Mouse (Mus musculus) lung, embryonic 14.5 days (tissue): ENCODE results near the gene C2cd3. TPM values are rescaled to one million over a fixed set of nuclear protein-coding genes. Genes with fewer than 3 reads are reported as not detected.

Experiments used
- ATAC-seq: fragments of 200-750 bp; cut with Nextera tagmentation; 2 replicates; pipeline ENCODE4 v1.8.0; 2017; ENCODE audit warnings: mild to moderate bottlenecking, moderate TSS enrichment, moderate library complexity; ENCODE audit not compliant: insufficient read depth
- DNase-seq: peaks from one replicate; pipeline ENCODE4 v3.0.0-alpha.2; 2015
- H3K27ac ChIP-seq: fragments of 300-500 bp; sonication (generic); 2 replicates; pipeline ENCODE4 v1.5.1; 2014; ENCODE audit warnings: low read depth, mild to moderate bottlenecking, moderate library complexity
- H3K27me3 ChIP-seq: fragments of 300-500 bp; sonication (generic); 2 replicates; pipeline ENCODE4 v1.6.1; 2014; ENCODE audit warnings: low read length, control low read depth; ENCODE audit not compliant: insufficient read depth
- H3K36me3 ChIP-seq: fragments of 300-500 bp; sonication (generic); 2 replicates; pipeline ENCODE4 v1.6.1; 2014; ENCODE audit warnings: control low read depth; ENCODE audit not compliant: insufficient read depth
- H3K4me1 ChIP-seq: fragments of 300-500 bp; sonication (generic); 2 replicates; pipeline ENCODE4 v1.6.1; 2014; ENCODE audit warnings: antibody characterized with exemption, control low read depth; ENCODE audit not compliant: insufficient read depth
- H3K4me2 ChIP-seq: fragments of 300-500 bp; sonication (generic); 2 replicates; pipeline ENCODE4 v1.6.1; 2014; ENCODE audit warnings: mild to moderate bottlenecking
- H3K4me3 ChIP-seq: fragments of 300-500 bp; sonication (generic); 2 replicates; pipeline ENCODE4 v1.5.1; 2014; ENCODE audit warnings: low read depth, low read length
- H3K9ac ChIP-seq: fragments of 300-500 bp; sonication (generic); 2 replicates; pipeline ENCODE4 v1.6.1; 2014
- H3K9me3 ChIP-seq: fragments of 300-500 bp; sonication (generic); 2 replicates; pipeline ENCODE4 v1.6.1; 2016; ENCODE audit warnings: low read depth, low read length, control low read depth
- CTCF ChIP-seq: IDR thresholded peaks from 2 replicates; pipeline ENCODE4 v1.5.1; 2016; ENCODE audit warnings: antibody characterized with exemption, low read depth
- WGBS: fragments of 180-500 bp; shearing (Covaris S2); extraction: QIAGEN DNeasy Blood & Tissue Kit; methylation state at CpG from one replicate; pipeline ENCODE4 v1.1.7; 2014; 5-methylcytosine and 5-hydroxymethylcytosine counted together
- polyA plus RNA-seq: library from polyadenylated mRNA; unstranded; fragments of >200 nt; fragmentation: Nextera tagmentation; extraction: Ambion mirVana; gene quantifications from 2 replicates; pipeline ENCODE4 v1.2.1, GENCODE M21; 2014

The C2cd3 gene
- polyA plus RNA-seq, 1 experiment from 2014 or later = 29.6 TPM

DNA sequence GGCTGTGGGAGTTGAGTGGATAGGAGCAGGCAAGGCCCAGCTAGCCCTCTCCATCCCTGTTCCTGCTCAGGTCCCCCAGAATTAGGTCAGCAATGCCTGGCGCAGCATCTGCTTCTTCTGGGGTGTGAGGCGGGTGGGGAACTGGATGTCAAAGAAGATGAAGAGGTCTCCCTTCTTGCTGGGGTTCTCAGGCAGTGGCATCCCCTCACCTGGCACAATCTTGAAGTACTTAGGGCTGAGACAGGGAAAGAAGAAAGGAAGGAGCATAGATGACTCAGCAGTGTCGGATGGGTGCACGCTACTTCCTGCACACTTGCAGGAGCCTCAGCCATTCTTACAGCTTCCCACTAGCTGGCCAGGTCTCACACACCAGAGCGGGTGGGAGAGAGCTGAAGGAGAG, 131.0 kb downstream of the C2cd3 start:
- no peak overlapping the region for H3K9ac ChIP-seq
- H3K4me1 ChIP-seq = no peaks in the 10 kb centered on the region
- H3K4me3 ChIP-seq = no peak overlapping the region
- no peak overlapping the region for H3K27ac ChIP-seq
- DNase-seq (no peak), ATAC-seq (no peak)
- WGBS = 75% methylated on average over 5 of the region's 5 CpGs
- no peaks in the 10 kb centered on the region for H3K9me3 ChIP-seq
- peaks cover 18% of the 10 kb centered on the region for H3K36me3 ChIP-seq
- TF ChIP-seq CTCF = no peak
- H3K27me3 ChIP-seq = no peaks in the 10 kb centered on the region
- no peak overlapping the region for H3K4me2 ChIP-seq

DNA sequence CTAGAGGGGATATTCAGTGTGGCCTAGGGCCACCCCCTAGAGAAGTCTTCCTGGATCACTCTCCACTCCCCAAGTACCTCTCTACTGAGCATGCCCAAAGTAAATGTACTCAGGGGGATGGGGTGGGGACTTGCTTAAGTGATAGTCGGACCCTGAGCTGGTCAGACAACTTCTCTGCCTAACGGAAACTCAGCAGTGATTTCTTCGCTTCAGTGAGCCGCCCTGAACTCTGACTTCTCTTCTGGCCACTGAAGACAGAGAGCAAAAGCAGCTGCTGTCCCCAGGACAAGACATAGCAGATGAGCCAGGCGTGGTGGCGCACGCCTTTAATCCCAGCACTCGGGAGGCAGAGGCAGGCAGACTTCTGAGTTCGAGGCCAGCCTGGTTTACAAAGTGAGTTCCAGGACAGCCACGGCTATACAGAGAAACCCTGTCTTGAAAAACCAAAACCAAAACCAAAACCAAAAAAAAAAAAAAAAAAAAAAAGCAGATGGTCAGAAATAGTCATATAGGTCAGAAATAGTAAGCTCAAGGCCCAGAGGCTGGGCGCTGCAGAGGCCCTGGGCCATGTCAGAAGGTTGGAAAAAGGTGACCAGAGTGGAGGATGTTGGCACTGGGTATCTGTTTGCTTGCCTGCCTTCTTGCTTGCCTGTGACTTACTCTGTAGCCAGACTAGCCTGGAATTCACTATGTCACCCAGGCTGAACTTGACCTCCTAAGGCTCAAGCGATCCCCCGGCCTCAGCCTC, 132.9 kb downstream of the C2cd3 start:
- ATAC-seq (no peak), DNase-seq (no peak)
- no peak overlapping the region for H3K9ac ChIP-seq
- H3K27ac ChIP-seq = no peak overlapping the region
- H3K4me2 ChIP-seq = no peak overlapping the region
- no peak for TF ChIP-seq CTCF
- H3K36me3 ChIP-seq = peaks cover 1% of the 10 kb centered on the region
- H3K4me3 ChIP-seq = no peak overlapping the region
- no peaks in the 10 kb centered on the region for H3K27me3 ChIP-seq
- no peaks in the 10 kb centered on the region for H3K9me3 ChIP-seq
- H3K4me1 ChIP-seq = no peaks in the 10 kb centered on the region
- 74% methylated on average over 13 of the region's 13 CpGs for WGBS

DNA sequence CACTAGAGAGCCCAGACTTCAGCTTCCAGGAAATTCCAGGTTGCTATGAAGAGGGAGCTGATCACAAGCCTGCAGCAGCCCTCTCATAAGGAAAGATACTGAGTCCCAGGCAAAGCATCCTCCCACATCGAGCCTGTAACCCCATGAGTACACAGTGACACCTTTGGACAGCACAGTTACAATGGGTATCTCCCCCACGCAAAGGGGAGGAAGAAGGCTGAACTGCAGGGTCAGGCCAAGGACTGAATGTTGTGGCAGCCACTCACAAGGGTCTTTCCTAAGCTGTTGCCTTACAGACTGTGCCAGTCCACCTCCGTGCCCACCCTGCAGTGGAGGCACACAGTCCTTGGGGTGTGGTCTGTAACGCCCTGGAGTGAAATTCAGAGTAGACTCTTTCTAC, 134.5 kb downstream of the C2cd3 start:
- H3K4me3 ChIP-seq = no peak overlapping the region
- no peaks in the 10 kb centered on the region for H3K9me3 ChIP-seq
- no peak overlapping the region for H3K4me2 ChIP-seq
- ATAC-seq = no peak
- WGBS = 69% methylated on average over 4 of the region's 4 CpGs
- H3K27ac ChIP-seq = no peak overlapping the region
- DNase-seq = no peak
- no peaks in the 10 kb centered on the region for H3K4me1 ChIP-seq
- TF ChIP-seq CTCF = no peak
- no peak overlapping the region for H3K9ac ChIP-seq
- H3K36me3 ChIP-seq = no peaks in the 10 kb centered on the region
- H3K27me3 ChIP-seq = no peaks in the 10 kb centered on the region

DNA sequence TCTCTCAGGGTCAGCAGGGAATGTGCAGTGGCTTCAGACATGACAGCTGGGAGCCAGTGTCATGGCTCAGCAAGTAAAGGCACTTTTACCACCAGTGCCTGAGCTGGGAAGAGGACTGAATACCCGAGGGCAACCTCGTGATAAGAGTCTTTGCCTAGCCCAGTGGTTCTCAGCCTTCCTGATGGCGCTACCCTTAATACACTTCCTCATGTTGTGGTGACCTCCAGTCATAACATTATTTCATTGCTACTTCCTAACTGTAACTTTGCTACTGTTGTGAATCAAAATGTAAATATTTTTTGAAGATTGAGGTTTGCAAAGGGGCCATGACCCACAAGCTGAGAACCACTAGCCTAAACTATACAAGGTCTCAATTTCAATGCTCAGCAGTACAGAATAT, 136.6 kb downstream of the C2cd3 start:
- 56% methylated on average over 3 of the region's 3 CpGs for WGBS
- Histone ChIP-seq H3K4me3 (no peak overlapping the region), H3K27me3 (no peaks in the 10 kb centered on the region), H3K27ac (no peak overlapping the region), H3K9ac (no peak overlapping the region), H3K4me1 (no peaks in the 10 kb centered on the region), H3K36me3 (no peaks in the 10 kb centered on the region), H3K9me3 (no peaks in the 10 kb centered on the region), H3K4me2 (no peak overlapping the region)
- no peak for TF ChIP-seq CTCF
- ATAC-seq = no peak
- DNase-seq = no peak

DNA sequence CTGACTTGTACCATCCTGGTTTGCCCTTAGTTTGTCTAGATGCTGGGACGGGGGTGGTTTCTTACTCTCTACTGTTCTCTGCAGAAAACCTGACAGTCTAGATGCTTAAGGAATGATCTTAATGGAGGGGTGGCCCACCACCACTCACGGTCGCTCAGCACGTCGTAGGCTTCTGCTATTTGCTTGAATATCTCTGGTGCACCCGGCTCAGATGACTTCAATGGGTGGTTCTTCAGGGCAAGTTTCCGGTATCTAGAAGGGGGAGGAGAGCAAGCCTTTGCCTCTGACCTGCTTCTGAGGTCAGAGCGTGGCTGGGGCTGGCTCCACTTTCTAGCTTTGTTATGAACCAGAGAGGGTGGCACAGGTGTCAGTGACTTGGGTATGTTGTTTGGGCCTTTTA, 139.6 kb downstream of the C2cd3 start:
- DNase-seq = no peak
- no peak overlapping the region for H3K27ac ChIP-seq
- no peaks in the 10 kb centered on the region for H3K27me3 ChIP-seq
- no peaks in the 10 kb centered on the region for H3K4me1 ChIP-seq
- no peak overlapping the region for H3K4me2 ChIP-seq
- H3K4me3 ChIP-seq = no peak overlapping the region
- no peak overlapping the region for H3K9ac ChIP-seq
- no peak for TF ChIP-seq CTCF
- 56% methylated on average over 8 of the region's 8 CpGs for WGBS
- no peaks in the 10 kb centered on the region for H3K36me3 ChIP-seq
- H3K9me3 ChIP-seq = no peaks in the 10 kb centered on the region
- no peak for ATAC-seq

DNA sequence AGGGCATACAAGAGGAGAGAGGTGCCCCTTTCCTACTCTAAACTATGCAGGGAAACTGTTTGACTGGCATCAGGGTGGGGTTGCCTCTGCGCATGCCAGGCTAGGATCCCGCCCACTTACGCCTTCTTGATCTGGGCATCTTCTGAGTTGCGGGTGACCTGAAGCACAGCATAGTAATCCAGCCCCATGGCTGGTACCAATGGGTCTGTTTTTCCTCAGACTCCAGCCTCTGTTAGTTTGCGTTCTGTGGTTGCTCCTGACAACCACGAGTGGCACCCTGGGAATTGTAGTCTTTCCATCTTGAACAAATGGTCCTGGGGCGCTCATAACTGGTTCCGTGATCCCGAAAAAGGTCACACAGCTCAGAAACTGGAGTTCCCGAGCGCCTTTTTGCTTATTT, 142.5 kb downstream of the C2cd3 start, which contains the start of gene Dnajb13:
Gene Dnajb13, minus strand, starts transcription at position 388 of the 400 bp plus-strand sequence.
- Histone ChIP-seq H3K4me3 (no peak within 1 kb of the TSS), H3K9me3 (no peaks in the 10 kb centered on the region), H3K27ac (no peak within 1 kb of the TSS), H3K36me3 (no peaks in the 10 kb centered on the region), H3K27me3 (no peaks in the 10 kb centered on the region), H3K4me2 (no peak within 1 kb of the TSS), H3K9ac (no peak within 1 kb of the TSS), H3K4me1 (no peaks in the 10 kb centered on the region)
- 52% methylated on average over 11 of the region's 11 CpGs for WGBS
- DNase-seq (no peak), ATAC-seq (no peak)
- TF ChIP-seq CTCF = no peak

Other genes with a start within 250 kb of the C2cd3 start
- gene Lipt2, start 213.0 kb upstream of the C2cd3 start, polyA plus RNA-seq = 22.9 and 27.3 TPM in 2 replicates
- gene Kcne3, start 195.7 kb upstream of the C2cd3 start, polyA plus RNA-seq = 1.8 and 2.2 TPM in 2 replicates
- gene Pgm2l1, start 144.8 kb upstream of the C2cd3 start, polyA plus RNA-seq = 2.2 and 2.6 TPM in 2 replicates
- 21.2 and 22.0 TPM in 2 replicates for gene P4ha3, start 86.7 kb upstream of the C2cd3 start, polyA plus RNA-seq
- 60.3 and 68.3 TPM in 2 replicates for gene Ppme1, start 74 bp downstream of the C2cd3 start, polyA plus RNA-seq
- gene Ucp3, start 100.8 kb downstream of the C2cd3 start, polyA plus RNA-seq = not detected in 2 replicates
- gene Ucp2, start 121.1 kb downstream of the C2cd3 start, polyA plus RNA-seq = 162 and 184 TPM in 2 replicates
- gene Dnajb13, start 142.7 kb downstream of the C2cd3 start, polyA plus RNA-seq = 0.18 and 0.57 TPM in 2 replicates
- gene Coa4, start 164.8 kb downstream of the C2cd3 start, polyA plus RNA-seq = 15.4 and 18.2 TPM in 2 replicates
- gene Rab6a, start 235.2 kb downstream of the C2cd3 start, polyA plus RNA-seq = 102 and 105 TPM in 2 replicates
- 77.2 and 80.8 TPM in 2 replicates for gene Mrpl48, start 236.1 kb downstream of the C2cd3 start, polyA plus RNA-seq